Mouse (Mus musculus) C3H10T1/2 (cell line): ENCODE data around the gene Olfr106-ps. TPM values are rescaled to one million over a fixed set of nuclear protein-coding genes. Genes with fewer than 3 reads are reported as not detected.

ENCODE experiments used
- polyA plus RNA-seq, 2 experiments: library from polyadenylated mRNA; unstranded; fragments of >200 nt; fragmentation: generic; extraction: Trizol; gene quantifications; one replicate each; pipeline ENCODE4 v1.2.1; 2012; ENCODE audit warnings: missing spikeins in 2 of 2

Gene Olfr106-ps
- not detected for polyA plus RNA-seq

DNA sequence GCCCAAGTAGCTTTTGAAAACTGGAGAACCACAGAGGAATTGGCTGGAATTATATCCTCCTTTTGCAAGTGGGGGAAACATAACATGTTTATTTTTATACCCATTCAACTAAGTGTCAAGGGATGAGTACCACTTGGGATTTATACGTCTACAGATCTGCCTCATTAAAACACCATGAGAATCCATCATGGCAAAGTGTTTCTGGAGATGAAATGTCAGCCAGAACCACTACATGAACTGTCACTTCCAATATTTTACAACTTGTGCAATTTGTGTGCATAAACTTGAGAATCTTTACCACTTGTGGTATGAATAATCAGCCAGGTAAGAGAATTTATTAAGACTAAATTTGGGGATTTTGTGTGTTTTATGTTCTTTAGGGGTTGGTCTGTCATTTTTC lies at the start of gene Olfr106-ps:
TSS of gene Olfr106-ps (plus strand) at position 301 of the 400 bp plus-strand sequence.

GRCm38 (mm10) chr17:37359282-37359681 lies 30.9 kb upstream of the Olfr106-ps start, which contains the start of gene Olfr104-ps:
TSS of gene Olfr104-ps (plus strand) at chr17:37359582.

GRCm38 (mm10) chr17:37378733-37379132 lies 11.5 kb upstream of the Olfr106-ps start, which contains the start of gene Olfr105-ps:
TSS of gene Olfr105-ps (plus strand) at chr17:37379033.

DNA sequence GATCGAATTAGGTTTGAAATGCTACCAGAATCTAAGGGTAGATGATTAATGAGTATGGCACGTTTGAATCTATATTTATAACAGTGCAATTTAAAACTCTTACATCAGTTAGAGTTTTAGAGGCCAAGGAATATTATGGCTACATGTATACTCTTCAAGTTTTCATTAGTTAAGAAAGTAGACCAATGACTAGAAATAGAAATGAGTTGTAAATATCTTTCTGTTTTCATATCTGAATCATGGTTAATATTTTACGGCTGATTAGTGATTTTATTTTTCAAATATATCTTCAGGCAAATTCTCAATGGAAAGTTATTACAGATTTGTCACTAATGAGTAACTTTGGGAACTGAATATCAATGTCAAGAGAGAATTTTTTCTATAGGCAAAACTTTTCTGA lies 8.7 kb downstream of the Olfr106-ps start, which contains the start of gene Olfr107:
TSS of gene Olfr107 (plus strand) at position 301 of the 400 bp plus-strand sequence.

GRCm38 (mm10) chr17:37445180-37445579 lies 55.0 kb downstream of the Olfr106-ps start, which contains the start of gene Olfr108:
TSS of gene Olfr108 (plus strand) at chr17:37445480.

Other genes with a start within 250 kb of the Olfr106-ps start
- gene Olfr93, start 228.9 kb upstream of the Olfr106-ps start, polyA plus RNA-seq: not detected
- gene Ubd, start 196.5 kb upstream of the Olfr106-ps start, polyA plus RNA-seq: under 1 TPM in 1 of 2 experiments, not detected in 1; 0.34 TPM
- gene Olfr94, start 189.4 kb upstream of the Olfr106-ps start, polyA plus RNA-seq: not detected
- not detected for gene Olfr95, start 177.3 kb upstream of the Olfr106-ps start, polyA plus RNA-seq
- not detected for gene Olfr96, start 170.2 kb upstream of the Olfr106-ps start, polyA plus RNA-seq
- not detected for gene Olfr97, start 153.1 kb upstream of the Olfr106-ps start, polyA plus RNA-seq
- not detected for gene Olfr98, start 126.6 kb upstream of the Olfr106-ps start, polyA plus RNA-seq
- 1 to 10 TPM in 1 of 2 experiments, under 1 TPM in 1; 0.35 to 4.0 TPM for gene H2-M3, start 120.2 kb upstream of the Olfr106-ps start, polyA plus RNA-seq
- gene Olfr99, start 106.9 kb upstream of the Olfr106-ps start, polyA plus RNA-seq: not detected
- not detected for gene Olfr101, start 86.1 kb upstream of the Olfr106-ps start, polyA plus RNA-seq
- not detected for gene Olfr102, start 73.3 kb upstream of the Olfr106-ps start, polyA plus RNA-seq
- not detected for gene Olfr103, start 50.7 kb upstream of the Olfr106-ps start, polyA plus RNA-seq
- gene Olfr104-ps, start 30.8 kb upstream of the Olfr106-ps start, polyA plus RNA-seq: not detected
- not detected for gene Olfr105-ps, start 11.4 kb upstream of the Olfr106-ps start, polyA plus RNA-seq
- gene Olfr107, start 8.8 kb downstream of the Olfr106-ps start, polyA plus RNA-seq: not detected
- gene Olfr108, start 55.1 kb downstream of the Olfr106-ps start, polyA plus RNA-seq: not detected
- gene Olfr109, start 68.5 kb downstream of the Olfr106-ps start, polyA plus RNA-seq: not detected
- not detected for gene H2-M2, start 93.2 kb downstream of the Olfr106-ps start, polyA plus RNA-seq
- gene Olfr110, start 102.1 kb downstream of the Olfr106-ps start, polyA plus RNA-seq: not detected
- gene Olfr111, start 117.6 kb downstream of the Olfr106-ps start, polyA plus RNA-seq: not detected
- not detected for gene Olfr112, start 179.1 kb downstream of the Olfr106-ps start, polyA plus RNA-seq
- gene Olfr113, start 187.3 kb downstream of the Olfr106-ps start, polyA plus RNA-seq: not detected
- not detected for gene Olfr114, start 202.3 kb downstream of the Olfr106-ps start, polyA plus RNA-seq
- gene Olfr115, start 236.7 kb downstream of the Olfr106-ps start, polyA plus RNA-seq: not detected
- not detected for gene Olfr116, start 236.8 kb downstream of the Olfr106-ps start, polyA plus RNA-seq